Mouse (Mus musculus) liver, embryonic 14.5 days (tissue): ENCODE results near the gene Ncln.

ENCODE experiments used
- CTCF ChIP-seq: IDR thresholded peaks from 2 replicates; pipeline ENCODE4 v1.5.1; 2016; ENCODE audit warnings: antibody characterized with exemption, low read depth, control low read depth
- EP300 ChIP-seq: IDR thresholded peaks from 2 replicates; pipeline ENCODE4 v1.6.1; 2016; ENCODE audit warnings: antibody characterized with exemption, low read depth

DNA sequence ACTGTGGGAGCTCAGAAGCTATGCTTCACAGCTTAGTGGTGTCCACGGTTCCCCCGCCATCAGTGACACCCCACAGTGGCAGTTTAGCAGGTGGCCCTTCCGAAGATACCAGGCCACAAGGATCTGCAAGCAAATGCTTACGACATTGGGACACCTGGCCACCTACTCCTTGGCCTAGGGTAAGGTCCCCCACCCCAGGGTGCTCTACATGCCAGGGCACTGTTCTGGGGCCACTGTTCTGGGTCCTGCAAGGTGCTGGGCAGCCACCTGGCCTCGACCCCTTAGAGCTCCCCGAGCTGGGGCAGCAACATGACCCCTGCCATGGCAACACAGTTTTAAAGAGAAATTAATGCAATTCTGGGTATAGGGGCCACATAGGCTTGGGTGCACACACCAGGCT lies 1.0 kb downstream of the Ncln start:
- TF ChIP-seq CTCF (no peak), EP300 (no peak)
